Mouse (Mus musculus): Measurements from ENCODE around the gene Aldh3b3.
A peak's percentile ranks its signal among the peaks of the same experiment; 100 is the strongest.

The Aldh3b3 gene

GRCm38 (mm10) chr19:3958470-3958869, at the start of gene Aldh3b3:
TSS of gene Aldh3b3 (plus strand) at chr19:3958645.
- no peak for DNase-seq (ENCODE audit: low spot score in 2 of 2)

DNA sequence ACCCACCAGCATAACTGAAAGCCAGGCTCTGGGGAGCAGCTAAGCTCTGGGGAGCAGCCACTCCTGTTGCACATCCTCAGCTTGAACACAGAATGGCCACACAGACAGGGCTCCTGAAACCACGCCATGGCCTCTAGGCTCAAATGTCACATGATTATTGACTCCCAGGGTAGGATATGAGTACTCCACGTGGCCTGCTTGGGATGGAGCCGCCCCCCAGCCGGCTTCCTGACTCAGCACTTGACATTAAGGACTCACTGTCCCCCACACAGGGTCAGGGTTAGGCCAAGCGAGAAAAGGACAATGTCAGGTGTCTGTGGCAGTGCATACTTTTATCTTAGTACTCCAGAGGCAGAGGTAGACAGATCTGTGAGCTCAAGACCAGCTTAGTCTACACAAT, 48.2 kb upstream of the Aldh3b3 start:
- DNase-seq (ENCODE audit: low spot score in 2 of 2): no peak

- DNase-seq (ENCODE audit: low spot score in 2 of 2): peak; percentile 88 to 93
These were observed 45.9 kb upstream of the Aldh3b3 start, which contains the start of gene Ndufs8 for GRCm38 (mm10) chr19:3912337-3913204. TSS of gene Ndufs8 (minus strand) at chr19:3912774.

- no peak for DNase-seq (ENCODE audit: low spot score in 2 of 2)
These were observed 44.8 kb upstream of the Aldh3b3 start for GRCm38 (mm10) chr19:3913692-3914091.

- DNase-seq (ENCODE audit: low spot score in 2 of 2): no peak
These were observed 43.9 kb upstream of the Aldh3b3 start for GRCm38 (mm10) chr19:3914535-3914934.

DNA sequence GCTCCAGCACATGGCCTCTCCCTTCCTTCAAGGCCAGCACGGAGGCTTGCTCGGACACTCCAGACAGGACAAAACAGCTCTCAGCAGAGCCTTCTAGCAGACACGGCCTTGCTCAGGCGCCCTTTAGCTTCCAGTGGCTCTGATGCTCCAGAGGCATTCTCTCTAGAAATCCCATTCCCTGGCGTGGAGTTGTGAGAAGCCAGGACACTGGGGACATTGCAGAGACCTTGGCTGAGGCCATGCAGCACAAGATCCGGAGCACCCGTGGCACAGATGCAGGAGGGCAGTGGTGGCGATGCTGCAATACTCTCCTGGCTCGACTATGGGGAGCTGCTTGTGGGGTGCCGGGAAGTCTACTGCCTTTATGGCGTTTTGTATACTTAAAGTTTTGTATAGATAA, 41.7 kb upstream of the Aldh3b3 start:
- DNase-seq (ENCODE audit: low spot score in 2 of 2): no peak

DNA sequence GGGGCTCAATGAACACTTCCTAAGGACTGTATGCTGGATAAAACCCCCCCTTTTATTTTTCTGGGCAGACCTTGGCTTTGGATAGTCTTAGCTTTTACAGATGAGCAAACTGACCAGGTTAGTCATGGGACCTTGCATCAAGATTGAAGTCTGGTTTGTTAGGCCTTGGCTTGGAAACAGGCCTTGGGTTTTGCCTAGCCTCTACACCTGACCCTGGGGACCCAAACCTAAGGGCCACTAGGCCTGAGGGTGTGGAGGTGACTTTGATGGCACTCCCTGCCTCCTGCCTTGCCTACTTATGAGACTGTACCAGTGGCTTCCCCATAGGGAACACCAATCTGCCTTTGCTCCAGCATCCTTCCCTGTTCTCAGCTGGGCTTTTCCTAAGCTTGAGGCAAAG, 38.5 kb upstream of the Aldh3b3 start:
- no peak for DNase-seq (ENCODE audit: low spot score in 2 of 2)

DNA sequence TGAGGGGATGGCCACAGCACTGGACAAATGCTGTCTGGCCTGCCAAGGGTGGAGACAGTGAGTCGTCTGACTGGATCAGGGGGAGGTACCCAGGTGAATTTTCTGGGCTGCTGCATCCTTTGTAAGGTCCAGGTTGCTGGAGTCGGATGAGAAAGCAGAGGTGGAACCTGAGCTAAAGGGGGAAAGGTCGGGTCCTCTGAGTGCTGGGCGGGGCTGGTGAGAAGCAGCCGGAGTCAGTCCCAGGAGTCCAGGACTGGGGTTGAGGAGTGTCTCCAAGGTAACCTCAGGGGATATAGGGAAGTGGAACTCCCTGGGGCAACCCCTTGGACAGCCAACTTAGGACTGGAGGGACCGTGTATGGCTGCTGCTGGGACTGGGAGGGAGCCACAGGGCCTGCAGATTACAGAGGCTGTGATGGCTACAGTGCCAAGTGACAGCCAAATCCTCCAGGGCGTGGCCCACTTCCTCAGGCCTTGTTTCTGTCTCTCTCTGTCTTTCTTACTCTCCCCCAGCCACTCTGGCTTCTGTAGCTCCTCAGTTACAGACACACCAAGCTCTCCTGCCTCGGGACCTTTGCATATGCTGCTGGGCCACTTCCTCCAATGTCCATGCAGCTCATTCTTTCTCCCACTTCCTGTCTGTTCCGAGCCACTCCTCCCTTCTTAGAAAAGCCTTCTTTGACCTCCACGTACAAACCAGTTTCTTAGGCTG, 35.6 kb upstream of the Aldh3b3 start:
- DNase-seq (ENCODE audit: low spot score in 2 of 2): no peak

- no peak for DNase-seq (ENCODE audit: low spot score in 2 of 2)
These were observed 34.9 kb upstream of the Aldh3b3 start for GRCm38 (mm10) chr19:3923586-3923985.

DNA sequence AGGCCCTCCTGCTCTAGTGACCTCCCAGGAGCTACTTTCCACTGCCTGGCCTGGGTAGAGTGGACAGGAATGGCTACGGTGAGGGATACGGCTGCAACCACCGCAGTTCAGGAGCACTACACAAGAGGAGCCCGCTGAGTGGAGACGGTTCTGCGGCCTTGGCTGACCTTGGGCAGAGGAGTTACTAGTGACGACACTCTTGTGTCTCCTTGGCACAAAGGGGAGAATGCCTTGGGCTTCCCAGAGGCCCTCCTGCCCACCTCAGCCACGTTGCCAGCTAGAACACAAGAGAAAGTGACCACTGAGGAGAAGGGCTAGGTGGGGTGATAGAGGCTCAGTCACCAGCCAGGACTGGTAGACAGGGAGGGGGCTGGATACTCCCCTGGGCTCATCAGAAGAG, 34.3 kb upstream of the Aldh3b3 start:
- DNase-seq (ENCODE audit: low spot score in 2 of 2): no peak

DNA sequence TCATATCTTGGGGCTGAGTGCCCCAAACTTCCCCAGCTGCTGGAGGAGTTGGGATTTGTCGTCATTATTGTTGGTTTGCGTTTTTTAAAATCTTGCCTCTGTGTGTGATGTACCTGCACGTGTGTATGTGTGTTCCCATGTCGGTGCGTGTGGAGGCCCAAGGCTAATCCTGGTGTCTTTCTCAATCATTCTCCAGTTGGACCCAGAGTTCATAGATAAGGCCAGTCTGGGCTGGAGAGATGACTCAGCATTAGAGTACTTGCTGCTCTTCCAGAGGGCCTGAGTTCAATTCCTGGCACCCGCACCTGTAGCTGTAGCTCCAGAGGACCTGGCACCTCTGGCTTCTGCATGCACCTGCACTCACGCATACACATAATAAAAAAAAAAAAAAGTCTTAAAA, 33.6 kb upstream of the Aldh3b3 start:
- no peak for DNase-seq (ENCODE audit: low spot score in 2 of 2)

DNA sequence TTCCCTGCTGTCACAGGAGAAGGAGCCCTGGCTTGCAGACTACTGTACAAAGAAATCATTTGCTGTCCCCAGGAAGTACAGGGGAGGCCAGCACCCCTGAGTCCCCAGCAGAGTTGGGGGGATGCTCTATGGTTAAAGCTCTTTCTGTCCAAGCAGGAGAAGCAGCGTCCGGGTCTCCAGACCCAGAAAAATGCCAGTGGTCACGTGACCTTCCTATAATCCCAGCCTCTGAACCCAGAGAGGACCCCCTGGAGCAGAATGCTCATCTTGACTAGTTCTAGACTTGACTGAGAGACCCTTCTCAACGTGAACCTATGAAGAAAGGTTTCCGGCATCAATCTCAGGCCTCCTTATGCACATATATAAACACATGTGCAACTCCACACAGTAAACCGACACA, 32.6 kb upstream of the Aldh3b3 start:
- no peak for DNase-seq (ENCODE audit: low spot score in 2 of 2)

- DNase-seq (ENCODE audit: low spot score in 2 of 2): no peak
These were observed 32.2 kb upstream of the Aldh3b3 start for GRCm38 (mm10) chr19:3926279-3926678.

GRCm38 (mm10) chr19:3926685-3927084, 31.8 kb upstream of the Aldh3b3 start:
- no peak for DNase-seq (ENCODE audit: low spot score in 2 of 2)

GRCm38 (mm10) chr19:3927989-3928388, 30.5 kb upstream of the Aldh3b3 start:
- DNase-seq (ENCODE audit: low spot score in 2 of 2): no peak

DNA sequence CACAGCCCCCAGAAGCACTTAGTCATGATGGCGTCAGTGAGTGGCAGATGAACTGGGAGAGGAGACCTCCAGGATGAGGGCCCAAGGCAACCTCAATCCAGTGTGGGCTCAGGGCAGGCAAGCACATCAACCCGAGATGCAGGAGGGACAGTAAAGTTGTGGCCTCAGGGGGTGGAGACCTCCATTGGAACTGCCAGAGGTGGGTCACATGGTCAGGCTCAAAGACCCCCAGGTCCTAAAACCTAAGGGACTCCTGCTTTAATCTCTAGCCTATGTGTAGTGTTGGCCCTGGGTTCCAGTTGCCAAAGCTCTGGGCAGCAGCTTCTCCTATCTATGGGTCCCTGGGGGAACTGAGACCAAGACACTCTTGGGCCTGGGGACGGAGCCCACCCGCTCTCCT, 29.7 kb upstream of the Aldh3b3 start:
- no peak for DNase-seq (ENCODE audit: low spot score in 2 of 2)

- no peak for DNase-seq (ENCODE audit: low spot score in 2 of 2)
These were observed 29.1 kb upstream of the Aldh3b3 start, which contains the start of gene Aldh3b1 for GRCm38 (mm10) chr19:3929211-3929941. TSS of gene Aldh3b1 (minus strand) at chr19:3929808.

DNA sequence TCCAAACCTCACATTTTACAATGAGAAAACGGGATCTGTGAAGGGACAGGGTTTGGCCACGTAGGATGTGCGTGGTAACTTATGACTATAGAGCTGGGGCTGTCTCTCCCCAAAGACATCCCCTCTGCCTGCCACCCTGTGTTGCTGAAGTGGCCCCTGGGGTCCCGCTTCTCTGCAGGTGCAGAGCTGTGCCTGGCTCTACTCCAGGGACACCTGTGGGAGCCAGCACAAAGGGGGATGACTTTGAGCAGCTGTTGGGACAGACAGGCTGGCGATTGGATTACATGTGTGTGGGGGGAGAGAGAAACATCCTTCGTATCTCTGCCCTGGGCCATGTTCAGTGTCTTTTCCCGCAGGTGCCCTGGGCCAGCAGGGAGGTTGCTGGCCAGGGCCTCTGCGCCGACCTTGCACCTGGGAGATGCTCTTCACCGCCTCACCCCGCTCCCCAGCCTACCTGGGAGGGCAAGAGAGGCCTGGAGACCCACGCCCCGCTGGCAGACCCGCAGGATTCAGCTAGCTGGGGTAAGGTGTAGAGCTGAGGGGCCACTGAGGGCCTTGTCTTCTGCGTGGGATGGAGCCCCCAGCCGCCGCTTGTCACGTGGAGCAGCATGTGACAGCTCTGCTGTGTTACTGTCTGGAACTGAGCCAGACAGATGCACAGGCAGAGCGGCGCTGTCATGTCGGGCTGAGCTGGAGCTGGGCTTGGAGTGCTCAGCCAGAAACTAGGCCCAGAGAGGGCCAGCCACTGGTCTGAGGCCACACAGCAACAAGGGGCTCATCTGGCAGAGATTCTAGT, 28.0 kb upstream of the Aldh3b3 start:
- peak; percentile 51 to 57 for DNase-seq (ENCODE audit: low spot score in 2 of 2)

DNA sequence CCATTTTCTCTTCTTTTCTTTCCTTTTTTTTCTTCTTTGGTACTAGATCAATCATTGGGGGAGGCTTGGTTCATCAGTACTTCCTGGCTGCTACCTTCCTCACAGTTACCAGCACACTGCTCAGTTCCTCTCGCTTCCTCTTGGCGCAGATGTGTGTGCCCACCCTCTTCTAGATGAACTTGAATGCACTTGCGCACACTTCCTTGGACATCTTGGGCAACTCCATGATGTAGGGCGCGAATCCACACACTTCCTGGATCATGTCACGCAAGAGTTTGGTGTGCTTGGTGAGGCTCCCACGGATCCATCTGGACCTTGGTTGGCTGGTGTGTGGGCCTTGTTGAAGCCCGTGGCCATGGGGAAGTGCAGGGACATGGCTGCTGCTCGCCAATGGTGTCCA, 26.7 kb upstream of the Aldh3b3 start:
- no peak for DNase-seq (ENCODE audit: low spot score in 2 of 2)

DNA sequence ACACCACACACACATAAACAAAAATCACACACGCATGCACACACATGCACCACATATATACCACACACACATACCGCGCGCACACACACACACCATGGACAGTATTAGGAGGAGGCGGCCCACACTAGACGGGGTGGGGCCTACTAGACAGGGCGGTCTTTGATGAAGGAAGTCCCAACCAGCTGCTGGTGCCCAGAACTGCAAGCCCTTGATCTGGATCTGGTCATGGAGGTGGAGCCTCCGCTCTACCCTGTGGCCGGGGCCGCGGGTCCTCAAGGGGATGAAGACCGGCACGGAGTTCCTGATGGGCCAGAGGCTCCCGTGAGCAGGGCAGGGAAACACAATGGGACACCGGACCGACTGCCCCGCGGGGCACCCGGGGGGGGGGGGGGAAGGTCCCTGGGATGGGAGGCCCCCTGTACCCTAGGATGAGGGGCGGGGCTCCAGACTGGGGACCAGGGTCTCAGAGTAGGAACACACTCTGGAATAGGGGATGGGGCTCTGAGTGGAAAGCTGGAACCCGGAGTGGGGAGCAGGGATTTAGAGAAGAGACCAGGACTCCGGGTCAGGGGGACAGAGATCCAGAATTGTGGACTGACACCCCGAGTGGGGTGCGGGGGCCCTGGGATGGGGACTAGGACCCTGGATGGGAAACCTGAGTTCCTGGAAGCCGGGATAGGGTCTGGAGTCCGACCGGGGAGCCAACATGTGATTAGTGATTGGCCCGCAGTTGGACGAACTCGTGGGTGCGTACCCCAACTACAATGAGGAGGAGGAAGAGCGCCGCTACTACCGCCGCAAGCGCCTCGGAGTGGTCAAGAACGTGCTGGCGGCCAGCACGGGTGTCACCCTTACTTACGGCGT, 23.2 kb upstream of the Aldh3b3 start, which contains the start of gene Unc93b1:
Gene Unc93b1 (plus strand): TSS at position 155 of the 864 bp plus-strand sequence.
- DNase-seq (ENCODE audit: low spot score in 2 of 2): no peak

All from thymus, postnatal 10 days (tissue).